Mouse (Mus musculus): Measurements from ENCODE around the gene Ppp4r2. TPM values are rescaled to one million over a fixed set of nuclear protein-coding genes. Genes with fewer than 3 reads are reported as not detected.

The Ppp4r2 gene
- polyA plus RNA-seq, 1 experiment from 2014 or later: 33.9 TPM

DNA sequence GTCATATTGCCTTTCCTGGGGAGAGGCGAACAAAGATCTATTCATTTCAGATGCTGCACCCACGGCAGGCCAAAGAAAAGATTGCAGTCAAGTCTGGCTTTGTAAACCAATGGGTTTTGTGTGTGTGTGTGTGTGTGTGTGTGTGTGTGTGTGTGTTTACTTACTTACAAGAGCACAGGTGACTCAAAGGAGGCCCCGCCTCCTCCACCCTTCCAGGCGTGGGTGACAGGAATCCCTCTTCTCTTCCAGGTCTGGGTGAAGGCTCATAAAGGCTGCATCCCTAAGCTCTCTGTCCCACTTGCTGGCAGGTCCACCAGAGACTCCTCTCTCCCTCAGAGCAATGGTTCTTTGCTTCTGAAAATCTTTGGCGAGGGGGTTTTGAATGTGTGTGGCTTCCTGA is 63.5 kb downstream of the Ppp4r2 start:
- H3K36me3 ChIP-seq (ENCODE audit: insufficient read depth): no peaks in the 10 kb centered on the region
- H3K9ac ChIP-seq: no peak overlapping the region
- H3K9me3 ChIP-seq (ENCODE audit: low read depth, low read length): no peaks in the 10 kb centered on the region
- WGBS: 62% methylated on average over 5 of the region's 5 CpGs
- TF ChIP-seq CTCF (IDR thresholded peaks at IDR 0.05; ENCODE audit: low read depth): no peak
- DNase-seq (no peak), ATAC-seq (ENCODE audit: insufficient read depth) (no peak)
- H3K27me3 ChIP-seq (ENCODE audit: insufficient read depth, low read length): no peaks in the 10 kb centered on the region
- H3K4me2 ChIP-seq: no peak overlapping the region
- no peak overlapping the region for H3K27ac ChIP-seq (ENCODE audit: low read depth)
- H3K4me3 ChIP-seq (ENCODE audit: low read depth, low read length): no peak overlapping the region
- H3K4me1 ChIP-seq (ENCODE audit: insufficient read depth): no peaks in the 10 kb centered on the region

DNA sequence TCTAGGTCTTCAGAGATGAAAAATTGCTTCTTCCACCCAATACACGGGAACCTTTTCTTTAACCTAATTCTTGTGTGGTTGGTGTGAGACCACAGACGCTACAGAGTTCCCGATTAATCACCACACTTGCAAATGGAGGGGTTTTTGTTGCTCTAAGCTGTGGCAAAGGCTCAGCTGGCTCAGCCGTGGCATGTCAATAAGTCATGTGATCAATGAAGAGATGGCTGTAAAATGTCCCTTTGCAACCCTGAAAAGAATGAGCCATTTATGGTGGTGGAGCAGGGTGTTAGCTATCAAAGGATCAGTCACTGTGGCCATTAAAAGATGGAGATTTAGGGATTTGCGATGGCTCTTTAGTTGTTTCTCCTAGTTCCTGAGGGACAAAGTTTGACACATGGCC is 71.0 kb downstream of the Ppp4r2 start:
- Histone ChIP-seq H3K27me3 (ENCODE audit: insufficient read depth, low read length) (no peaks in the 10 kb centered on the region), H3K4me2 (no peak overlapping the region), H3K9ac (no peak overlapping the region), H3K4me1 (ENCODE audit: insufficient read depth) (no peaks in the 10 kb centered on the region), H3K9me3 (ENCODE audit: low read depth, low read length) (no peaks in the 10 kb centered on the region), H3K4me3 (ENCODE audit: low read depth, low read length) (no peak overlapping the region), H3K27ac (ENCODE audit: low read depth) (no peak overlapping the region), H3K36me3 (ENCODE audit: insufficient read depth) (no peaks in the 10 kb centered on the region)
- DNase-seq: no peak
- no peak for ATAC-seq (ENCODE audit: insufficient read depth)
- no peak for TF ChIP-seq CTCF (IDR thresholded peaks at IDR 0.05; ENCODE audit: low read depth)
- WGBS: 75% methylated on average over 5 of the region's 5 CpGs

DNA sequence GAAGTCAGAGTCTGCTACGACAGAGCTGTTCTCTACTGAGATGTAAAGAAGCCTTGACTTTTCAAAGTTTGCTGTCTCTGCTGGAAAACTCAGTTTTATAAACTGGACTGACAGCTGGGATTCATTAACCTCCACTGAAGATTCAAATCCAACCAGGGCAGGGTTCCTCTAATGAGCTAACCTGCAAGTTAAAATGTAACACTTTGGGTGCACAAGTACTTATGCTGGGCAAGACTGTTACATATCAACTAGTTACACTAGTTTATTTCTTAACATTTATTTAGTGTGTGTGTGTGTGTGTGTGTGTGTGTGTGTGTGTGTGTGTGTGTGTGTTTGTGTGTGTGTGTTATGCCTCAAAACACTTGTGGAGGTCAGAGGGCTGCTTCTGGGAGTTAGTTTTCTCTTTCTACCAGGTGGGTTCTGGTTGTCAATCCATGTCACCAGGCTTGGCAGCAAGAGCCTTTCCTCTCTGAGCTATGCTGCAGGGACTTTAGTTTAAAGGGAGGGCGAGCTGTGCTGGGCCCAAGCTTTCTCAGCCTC is 76.8 kb downstream of the Ppp4r2 start:
- no peak overlapping the region for H3K4me3 ChIP-seq (ENCODE audit: low read depth, low read length)
- H3K27ac ChIP-seq (ENCODE audit: low read depth): no peak overlapping the region
- H3K4me2 ChIP-seq: no peak overlapping the region
- H3K9me3 ChIP-seq (ENCODE audit: low read depth, low read length): no peaks in the 10 kb centered on the region
- no peak for TF ChIP-seq CTCF (IDR thresholded peaks at IDR 0.05; ENCODE audit: low read depth)
- 83% methylated on average over 2 of the region's 2 CpGs for WGBS
- ATAC-seq (ENCODE audit: insufficient read depth) (no peak), DNase-seq (no peak)
- H3K9ac ChIP-seq: no peak overlapping the region
- H3K36me3 ChIP-seq (ENCODE audit: insufficient read depth): no peaks in the 10 kb centered on the region
- no peaks in the 10 kb centered on the region for H3K27me3 ChIP-seq (ENCODE audit: insufficient read depth, low read length)
- H3K4me1 ChIP-seq (ENCODE audit: insufficient read depth): no peaks in the 10 kb centered on the region

Other genes starting within 250 kb of the Ppp4r2 start
- gene Shq1, start 162.5 kb upstream of the Ppp4r2 start, polyA plus RNA-seq (2014; fragmentation: Nextera tagmentation; extraction: Ambion mirVana): 15.9 and 17.7 TPM in 2 replicates
- gene Gxylt2, start 128.9 kb upstream of the Ppp4r2 start, polyA plus RNA-seq (2014; fragmentation: Nextera tagmentation; extraction: Ambion mirVana): 4.4 and 6.0 TPM in 2 replicates

All from lung, embryonic 14.5 days (tissue).